Mouse (Mus musculus): ENCODE results near the gene Amn1. TPM values are rescaled to one million over a fixed set of nuclear protein-coding genes. Genes with fewer than 3 reads are reported as not detected.
"Not testable (repeated sequence)": the region's sequence is repeated elsewhere in the genome, so short reads cannot be mapped to it uniquely, and the experiment has no call there.

Amn1 gene
- polyA plus RNA-seq (2016; fragmentation: Nextera tagmentation; extraction: Ambion mirVana): 21.2 and 27.4 TPM in 2 replicates

GRCm38 (mm10) chr6:149188041-149188924 lies at the start of gene Amn1:
Gene Amn1 (minus strand): TSS chr6:149188712.
- Histone ChIP-seq H3K9me3 (replicated peaks) (0 out of 2 replicates have a peak, but pooled peaks cover 4% of the 10 kb centered on the region), H3K27ac (ENCODE audit: poor library complexity, severe bottlenecking) (peak within 1 kb of the TSS; percentile 90), H3K9ac (peak within 1 kb of the TSS; percentile 88), H3K27me3 (replicated peaks) (no peaks in the 10 kb centered on the region), H3K4me1 (replicated peaks) (peaks cover 12% of the 10 kb centered on the region), H3K4me3 (peak within 1 kb of the TSS; percentile 77), H3K4me2 (peak within 1 kb of the TSS; percentile 69), H3K36me3 (peaks cover 23% of the 10 kb centered on the region)
- under 1% methylated on average over 34 of the region's 34 CpGs for WGBS
- ATAC-seq (ENCODE audit: insufficient number of reproducible peaks, low FRiP score): peak; percentile 99

DNA sequence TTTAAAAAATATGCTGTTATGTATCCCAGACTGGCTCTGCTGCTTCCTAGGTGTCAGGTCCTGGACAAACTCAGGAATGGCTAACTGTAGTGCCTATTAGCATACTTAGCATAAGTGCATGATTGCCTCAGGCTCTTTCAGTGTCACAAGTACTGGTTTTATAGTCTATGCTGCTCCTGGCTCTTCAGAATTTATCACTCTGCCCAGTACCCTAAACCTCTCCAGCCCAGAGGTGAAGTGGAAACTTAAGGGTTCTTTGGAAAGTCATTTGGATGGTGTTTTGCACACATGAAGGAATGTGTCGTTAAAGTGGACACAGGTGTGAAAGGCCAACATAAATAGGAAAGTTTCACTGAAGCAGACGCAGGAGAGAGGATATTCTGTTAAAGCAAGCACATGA lies 48.3 kb upstream of the Amn1 start:
- Histone ChIP-seq H3K4me2 (no peak overlapping the region), H3K27ac (ENCODE audit: poor library complexity, severe bottlenecking) (no peak overlapping the region), H3K27me3 (replicated peaks) (no peaks in the 10 kb centered on the region), H3K9me3 (replicated peaks) (peaks cover 18% of the 10 kb centered on the region; the same call in 1 of the 2 replicates), H3K36me3 (no peaks in the 10 kb centered on the region), H3K9ac (no peak overlapping the region), H3K4me3 (no peak overlapping the region), H3K4me1 (replicated peaks) (peaks cover 6% of the 10 kb centered on the region)
- WGBS: 67% methylated on average over 2 of the region's 2 CpGs
- ATAC-seq (ENCODE audit: insufficient number of reproducible peaks, low FRiP score): no peak

DNA sequence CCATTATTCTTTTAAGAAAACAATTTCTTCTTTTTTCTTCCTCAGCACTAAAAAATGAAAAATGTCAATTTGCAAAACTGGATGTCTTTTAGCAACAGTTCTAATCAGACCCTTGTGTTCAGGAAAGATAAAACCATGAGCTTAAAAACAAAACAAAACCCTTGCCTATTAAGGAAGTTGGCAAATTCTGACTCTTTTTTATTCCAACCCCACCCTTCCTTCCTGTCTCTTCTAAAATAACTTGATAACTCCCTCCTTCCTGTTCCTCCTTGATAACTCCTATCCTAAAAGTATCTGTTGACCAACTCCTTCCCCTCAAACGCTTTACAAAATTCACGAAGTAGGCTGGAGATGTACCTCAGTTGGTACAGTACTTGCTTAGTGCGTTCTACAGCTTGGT lies 45.4 kb upstream of the Amn1 start:
- no peak for ATAC-seq (ENCODE audit: insufficient number of reproducible peaks, low FRiP score)
- Histone ChIP-seq H3K9ac (no peak overlapping the region), H3K4me2 (no peak overlapping the region), H3K9me3 (replicated peaks) (peaks cover 10% of the 10 kb centered on the region; the same call in 1 of the 2 replicates), H3K36me3 (no peaks in the 10 kb centered on the region), H3K27me3 (replicated peaks) (no peaks in the 10 kb centered on the region), H3K4me1 (replicated peaks) (peaks cover 6% of the 10 kb centered on the region), H3K4me3 (no peak overlapping the region), H3K27ac (ENCODE audit: poor library complexity, severe bottlenecking) (no peak overlapping the region)
- WGBS: 64% methylated on average over 3 of the region's 3 CpGs

- Histone ChIP-seq H3K9ac (no peak overlapping the region), H3K4me2 (no peak overlapping the region), H3K27ac (ENCODE audit: poor library complexity, severe bottlenecking) (no peak overlapping the region), H3K36me3 (no peaks in the 10 kb centered on the region), H3K4me1 (replicated peaks) (no peaks in the 10 kb centered on the region), H3K9me3 (replicated peaks) (no peaks in the 10 kb centered on the region), H3K27me3 (replicated peaks) (no peaks in the 10 kb centered on the region), H3K4me3 (no peak overlapping the region)
- ATAC-seq (ENCODE audit: insufficient number of reproducible peaks, low FRiP score): no peak
- 88% methylated on average over 4 of the region's 4 CpGs for WGBS
Measured at GRCm38 (mm10) chr6:149224751-149225150, 36.2 kb upstream of the Amn1 start.

GRCm38 (mm10) chr6:149221296-149221695 lies 32.8 kb upstream of the Amn1 start:
- Histone ChIP-seq H3K9me3 (replicated peaks) (no peaks in the 10 kb centered on the region), H3K27me3 (replicated peaks) (no peaks in the 10 kb centered on the region), H3K4me3 (no peak overlapping the region), H3K9ac (no peak overlapping the region), H3K27ac (ENCODE audit: poor library complexity, severe bottlenecking) (no peak overlapping the region), H3K36me3 (no peaks in the 10 kb centered on the region), H3K4me1 (replicated peaks) (no peaks in the 10 kb centered on the region), H3K4me2 (no peak overlapping the region)
- ATAC-seq (ENCODE audit: insufficient number of reproducible peaks, low FRiP score): no peak

DNA sequence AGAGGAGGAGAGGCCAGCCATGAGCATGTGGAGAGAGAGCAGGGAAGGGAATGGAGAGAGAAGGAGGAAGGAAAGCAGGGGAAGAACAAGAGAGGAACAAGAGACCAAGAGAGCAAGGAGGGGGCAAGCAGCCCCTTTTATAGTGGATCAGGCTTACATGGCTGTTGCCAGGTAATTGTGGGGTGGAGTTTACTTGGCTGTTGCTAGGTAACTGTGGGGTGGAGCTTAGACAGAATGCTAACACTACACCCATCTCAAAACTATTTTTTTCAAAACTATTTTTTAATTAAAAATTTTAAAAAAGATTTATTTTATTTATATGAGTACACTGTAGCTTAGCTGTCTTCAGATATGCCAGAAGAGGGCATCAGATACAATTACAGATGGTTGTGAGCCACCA lies 10.1 kb upstream of the Amn1 start:
- no peak overlapping the region for H3K4me2 ChIP-seq
- no peaks in the 10 kb centered on the region for H3K27me3 ChIP-seq (replicated peaks)
- no peak for ATAC-seq (ENCODE audit: insufficient number of reproducible peaks, low FRiP score)
- no peaks in the 10 kb centered on the region for H3K4me1 ChIP-seq (replicated peaks)
- H3K9me3 ChIP-seq (replicated peaks): no peaks in the 10 kb centered on the region
- H3K27ac ChIP-seq (ENCODE audit: poor library complexity, severe bottlenecking): no peak overlapping the region
- no peaks in the 10 kb centered on the region for H3K36me3 ChIP-seq
- no peak overlapping the region for H3K9ac ChIP-seq
- no peak overlapping the region for H3K4me3 ChIP-seq

DNA sequence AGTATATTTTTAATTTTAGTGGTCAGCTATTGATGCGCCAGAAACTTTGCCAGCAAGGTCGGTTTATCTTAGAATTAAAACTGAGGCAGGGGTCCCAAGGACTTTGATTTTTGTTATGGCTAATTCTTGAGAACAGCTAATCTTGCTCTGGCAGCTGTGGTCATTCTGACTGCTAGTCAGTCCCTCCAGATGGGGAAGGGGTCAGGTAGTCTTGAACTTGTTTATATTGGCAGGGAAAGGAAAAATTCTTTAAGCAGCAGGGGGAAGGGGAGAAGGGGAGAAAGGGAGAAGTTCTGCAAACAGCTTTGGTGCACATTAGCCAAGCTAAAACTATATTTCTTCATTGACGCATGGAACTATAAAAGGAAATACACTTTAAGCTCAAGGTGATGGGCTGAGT lies 8.6 kb upstream of the Amn1 start:
- WGBS: 63% methylated on average over 3 of the region's 3 CpGs
- Histone ChIP-seq H3K27me3 (replicated peaks) (no peaks in the 10 kb centered on the region), H3K27ac (ENCODE audit: poor library complexity, severe bottlenecking) (no peak overlapping the region), H3K36me3 (no peaks in the 10 kb centered on the region), H3K4me2 (no peak overlapping the region), H3K4me1 (replicated peaks) (no peaks in the 10 kb centered on the region), H3K9me3 (replicated peaks) (0 out of 2 replicates have a peak, but pooled peaks cover 3% of the 10 kb centered on the region), H3K4me3 (no peak overlapping the region), H3K9ac (no peak overlapping the region)
- ATAC-seq (ENCODE audit: insufficient number of reproducible peaks, low FRiP score): no peak

- WGBS: 53% methylated on average over 5 of the region's 5 CpGs
Measured at GRCm38 (mm10) chr6:149193276-149193905, 4.9 kb upstream of the Amn1 start.

DNA sequence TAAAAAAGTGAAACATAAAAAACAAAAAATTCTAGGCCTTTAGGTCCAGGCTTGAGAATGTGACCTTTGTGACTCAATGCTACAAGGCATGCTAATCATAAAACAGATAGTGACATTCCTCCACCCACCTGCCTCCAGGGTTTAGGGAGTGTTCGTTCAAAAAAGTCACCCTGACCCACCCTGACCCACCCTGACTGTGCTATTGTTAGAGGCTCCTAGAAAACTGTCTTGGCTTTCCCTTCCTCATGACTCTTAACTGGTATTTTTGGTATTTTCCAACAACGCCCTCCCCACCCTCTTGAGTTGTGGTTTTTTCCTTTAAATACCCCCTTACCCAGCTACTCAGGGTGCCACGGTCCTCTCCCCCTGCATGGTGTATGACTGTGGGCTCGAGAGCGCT lies 3.4 kb upstream of the Amn1 start:
- H3K4me2 ChIP-seq; H3K27me3 ChIP-seq (replicated peaks); ATAC-seq (ENCODE audit: insufficient number of reproducible peaks, low FRiP score); H3K4me3 ChIP-seq; H3K9me3 ChIP-seq (replicated peaks); H3K4me1 ChIP-seq (replicated peaks); H3K9ac ChIP-seq; H3K27ac ChIP-seq (ENCODE audit: poor library complexity, severe bottlenecking); H3K36me3 ChIP-seq: not testable (repeated sequence)
- WGBS: 84% methylated on average over 5 of the region's 5 CpGs

More at GRCm38 (mm10) chr6:149193276-149193905, 4.9 kb upstream of the Amn1 start:
- no peak overlapping the region for H3K9ac ChIP-seq
- no peak overlapping the region for H3K4me3 ChIP-seq
- H3K4me2 ChIP-seq: no peak overlapping the region
- peak overlapping the region; percentile 47; the same call in 1 of the 2 replicates for H3K27ac ChIP-seq (ENCODE audit: poor library complexity, severe bottlenecking)
- H3K4me1 ChIP-seq (replicated peaks): no peaks in the 10 kb centered on the region
- H3K36me3 ChIP-seq: no peaks in the 10 kb centered on the region
- ATAC-seq (ENCODE audit: insufficient number of reproducible peaks, low FRiP score): peak; percentile 86
- H3K9me3 ChIP-seq (replicated peaks): 0 out of 2 replicates have a peak, but pooled peaks cover 4% of the 10 kb centered on the region
- H3K27me3 ChIP-seq (replicated peaks): no peaks in the 10 kb centered on the region

- no peak for ATAC-seq (ENCODE audit: insufficient number of reproducible peaks, low FRiP score)
- Histone ChIP-seq H3K36me3 (peaks cover 11% of the 10 kb centered on the region), H3K27me3 (replicated peaks) (no peaks in the 10 kb centered on the region), H3K9ac (no peak overlapping the region), H3K4me2 (no peak overlapping the region; the same call in 1 of the 2 replicates), H3K9me3 (replicated peaks) (0 out of 2 replicates have a peak, but pooled peaks cover 4% of the 10 kb centered on the region), H3K27ac (ENCODE audit: poor library complexity, severe bottlenecking) (no peak overlapping the region), H3K4me3 (no peak overlapping the region), H3K4me1 (replicated peaks) (peaks cover 12% of the 10 kb centered on the region)
- 92% methylated on average over 16 of the region's 16 CpGs for WGBS
Measured at GRCm38 (mm10) chr6:149189340-149189922, 919 bp upstream of the Amn1 start.

- Histone ChIP-seq H3K4me2 (peak overlapping the region; percentile 69), H3K9ac (0 out of 2 replicates have a peak overlapping the region, but pooled peaks have one; percentile 47), H3K4me3 (peak overlapping the region; percentile 77), H3K4me1 (replicated peaks) (peaks cover 12% of the 10 kb centered on the region), H3K27me3 (replicated peaks) (no peaks in the 10 kb centered on the region), H3K36me3 (peaks cover 17% of the 10 kb centered on the region), H3K9me3 (replicated peaks) (0 out of 2 replicates have a peak, but pooled peaks cover 4% of the 10 kb centered on the region), H3K27ac (ENCODE audit: poor library complexity, severe bottlenecking) (peak overlapping the region; percentile 66)
- 37% methylated on average over 8 of the region's 8 CpGs for WGBS
- ATAC-seq (ENCODE audit: insufficient number of reproducible peaks, low FRiP score): peak; percentile 31; the same call in 1 of the 2 replicates
Measured at GRCm38 (mm10) chr6:149188925-149189257, 379 bp upstream of the Amn1 start.
